Mouse (Mus musculus) left cerebral cortex, postnatal 14 days (tissue): ENCODE measurements around the gene Pth2r. TPM values are rescaled to one million over a fixed set of nuclear protein-coding genes. Genes with fewer than 3 reads are reported as not detected.
A peak's percentile ranks its signal among the peaks of the same experiment; 100 is the strongest.

Source experiments
- DNase-seq, 2 experiments: peaks; one replicate each; pipeline ENCODE4 v3.0.0; 2021 to 2022; ENCODE audit warnings: low spot score in 2 of 2, mixed read lengths in 1 of 2
- intact Hi-C: fragments of 180-260 bp; cut with DNase I; formaldehyde crosslinking; loops from one replicate; pipeline ENCODE4 v1.15.1; 2025
- long read RNA-seq, 2 experiments: library from polyadenylated mRNA; stranded (forward); transcript quantifications; one replicate each; pipeline ENCODE4 v2.0.0; 2021
- total RNA-seq, 2 experiments: library from RNA; stranded (reverse); gene quantifications; 2 replicates each; pipeline ENCODE4 v1.2.3; 2021

Pth2r gene
- 1 to 10 TPM; 3.4 to 3.7 TPM for total RNA-seq
- long read RNA-seq, experiment 1, partial matches to known transcripts = 0 of 4 reads
- long read RNA-seq, experiment 1, other reads (novel, unspliced or antisense) = 1 of 4 reads
- long read RNA-seq, experiment 2, partial matches to known transcripts = 0 of 4 reads
- long read RNA-seq, experiment 2, other reads (novel, unspliced or antisense) = 1 of 4 reads

- DNase-seq = no peak
- intact Hi-C loops = loop anchor here (2.0 kb wide), 1 partner anchor 819 kb away; no protein-coding TSS in a partner anchor
Observed at GRCm38 (mm10) chr1:65281756-65282155, at the start of gene Pth2r. TSS of gene Pth2r (plus strand) at chr1:65282056.

GRCm38 (mm10) chr1:65237712-65238111 lies 44.1 kb upstream of the Pth2r start:
- intact Hi-C loops = no loop called here

DNA sequence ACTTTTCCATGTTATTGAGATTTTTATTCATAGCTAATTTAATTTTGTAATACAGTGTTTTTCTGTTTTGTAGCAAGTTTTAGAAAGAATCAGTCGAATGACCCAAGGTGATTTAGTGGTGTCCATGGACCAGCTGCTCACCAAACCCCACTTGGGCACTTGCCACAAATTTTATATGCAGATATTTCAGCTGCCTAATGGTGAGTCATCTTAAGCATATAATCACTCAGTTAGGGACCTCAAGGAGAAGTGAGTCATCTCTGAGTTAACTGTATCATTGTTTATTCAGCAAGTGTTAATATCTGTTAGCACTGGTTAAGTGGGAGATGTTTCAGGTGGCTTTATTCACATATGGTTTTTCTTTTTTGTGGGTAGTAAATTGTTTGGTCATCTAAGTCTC lies 36.2 kb upstream of the Pth2r start:
- DNase-seq = no peak
- intact Hi-C loops = no loop called here

More at GRCm38 (mm10) chr1:65237712-65238111, 44.1 kb upstream of the Pth2r start:
- no peak for DNase-seq

GRCm38 (mm10) chr1:65280461-65280860 lies 1.4 kb upstream of the Pth2r start:
- DNase-seq = peak in 1 of 2 experiments; percentile 10
- intact Hi-C loops = no loop called here

DNA sequence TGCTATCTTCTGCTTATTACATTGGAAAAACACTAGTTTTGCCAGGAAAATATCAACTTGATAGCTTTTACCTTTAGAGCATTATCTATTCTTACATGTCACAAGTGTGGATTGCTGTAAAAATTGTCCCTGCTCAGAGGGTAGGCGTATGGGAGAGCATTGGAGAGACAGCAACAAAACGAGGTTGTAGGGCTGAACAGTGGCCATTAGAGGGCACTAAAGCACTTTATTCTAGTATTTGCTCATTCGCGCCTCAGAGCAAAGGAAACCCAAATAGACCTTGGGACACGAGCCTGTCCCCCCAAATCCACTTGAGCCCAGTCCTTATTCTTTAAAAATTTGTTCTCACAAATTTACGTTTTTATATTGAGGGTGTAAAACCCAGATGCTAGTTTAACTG lies 910 bp downstream of the Pth2r start:
- intact Hi-C loops = loop anchor here (2.0 kb wide), 1 partner anchor 818 kb away; no protein-coding TSS in a partner anchor

GRCm38 (mm10) chr1:65308476-65308875 lies 26.6 kb downstream of the Pth2r start:
- intact Hi-C loops = no loop called here
- DNase-seq = no peak

More for the DNA sequence above, 910 bp downstream of the Pth2r start:
- peak; percentile 74 to 77 for DNase-seq

- intact Hi-C loops = loop anchor here (10.0 kb wide), 1 partner anchor 343 kb away; no protein-coding TSS in a partner anchor
- DNase-seq = no peak
Observed at GRCm38 (mm10) chr1:65311214-65311933, 29.5 kb downstream of the Pth2r start.

DNA sequence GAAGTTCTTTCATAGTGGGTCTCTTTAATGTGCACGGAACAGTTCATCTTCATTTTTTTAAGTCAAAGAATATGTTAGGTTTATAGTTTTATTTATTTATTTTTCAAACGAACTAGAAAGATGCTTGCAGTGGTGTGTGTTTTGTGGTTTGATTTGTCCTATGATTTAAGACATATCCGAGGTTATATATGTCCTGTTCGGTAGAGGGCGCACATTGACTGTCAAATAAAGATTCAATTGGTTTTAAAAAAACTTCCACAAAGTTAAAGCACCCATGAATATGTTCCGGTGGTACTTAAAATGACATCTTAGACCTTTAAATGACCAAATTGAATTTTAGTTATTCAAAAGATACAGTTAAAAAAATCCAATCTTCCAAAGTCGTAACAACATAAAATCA lies 30.3 kb downstream of the Pth2r start:
- peak; percentile 65 to 80 for DNase-seq
- intact Hi-C loops = loop anchor here (2.0 to 10.0 kb wide), 2 partner anchors 343 to 787 kb away; no protein-coding TSS in a partner anchor

DNA sequence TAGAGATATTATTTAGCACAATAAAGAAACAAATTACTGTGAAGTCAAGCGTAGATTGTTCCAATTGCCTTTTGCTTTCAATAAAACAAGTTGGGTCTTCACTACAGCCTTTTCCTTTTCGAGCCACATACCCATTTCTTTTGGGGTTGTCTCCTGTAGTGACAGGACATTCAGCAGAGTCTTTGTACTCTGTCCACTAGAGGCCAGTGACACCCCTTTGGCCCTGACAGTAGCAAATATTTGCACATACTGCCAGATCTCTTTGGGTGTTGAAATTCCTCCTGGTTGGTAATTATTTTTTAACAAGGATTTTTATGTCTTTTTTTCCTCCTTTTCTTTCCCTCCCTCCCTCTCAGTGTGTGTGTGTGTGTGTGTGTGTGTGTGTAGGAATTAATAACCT lies 31.0 kb downstream of the Pth2r start:
- DNase-seq = no peak
- intact Hi-C loops = loop anchor here (2.0 to 10.0 kb wide), 2 partner anchors 342 to 786 kb away; no protein-coding TSS in a partner anchor

DNA sequence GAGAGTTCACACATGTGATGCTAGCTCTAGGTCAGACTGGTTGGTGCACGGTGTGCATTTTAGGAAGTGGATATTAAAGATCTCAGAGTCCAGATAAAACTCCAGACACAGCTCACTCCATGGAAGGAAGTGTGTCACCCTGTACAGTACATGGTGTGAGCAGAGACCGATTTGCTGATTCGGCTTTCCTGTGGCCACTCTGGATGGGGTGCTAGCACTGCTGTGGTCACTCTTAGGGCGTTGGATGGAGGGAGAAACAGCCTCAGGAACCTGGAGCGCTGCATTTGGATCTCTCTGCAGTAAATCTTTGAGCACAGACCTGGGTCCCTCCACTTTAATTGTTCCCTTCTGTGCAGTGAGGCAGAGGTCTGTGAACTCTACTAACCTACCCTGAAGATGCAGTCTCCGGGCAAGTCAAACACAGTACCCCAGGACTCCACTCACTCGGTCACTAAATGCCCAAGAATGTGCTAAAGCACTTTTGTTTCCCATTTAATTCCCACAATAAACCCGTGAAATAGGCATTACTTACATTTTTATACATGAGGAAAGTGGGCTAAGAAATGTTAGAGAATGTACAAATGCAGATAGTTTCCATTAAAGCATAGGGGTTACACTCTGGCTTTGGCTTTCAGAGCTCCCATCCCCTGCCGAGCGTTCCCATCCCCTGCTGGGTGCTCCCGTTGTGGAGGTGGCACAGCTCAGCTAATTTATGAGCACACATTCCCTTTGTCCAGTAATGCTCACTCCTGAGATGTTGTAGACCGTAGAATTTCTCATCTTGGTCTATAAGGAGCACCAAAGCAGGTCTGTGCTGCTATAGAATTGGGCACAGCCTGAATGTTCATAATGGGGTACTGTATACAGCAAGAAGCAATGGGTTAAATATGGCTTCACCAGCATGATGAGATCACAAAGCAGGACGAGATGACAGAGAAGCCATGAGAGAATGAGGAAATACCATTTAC lies 32.5 kb downstream of the Pth2r start:
- no peak for DNase-seq
- intact Hi-C loops = loop anchor here (10.0 kb wide), 1 partner anchor 340 kb away; no protein-coding TSS in a partner anchor

GRCm38 (mm10) chr1:65315022-65315407 lies 33.2 kb downstream of the Pth2r start:
- intact Hi-C loops = loop anchor here (10.0 kb wide), 1 partner anchor 340 kb away; no protein-coding TSS in a partner anchor
- no peak for DNase-seq

GRCm38 (mm10) chr1:65334026-65334425 lies 52.2 kb downstream of the Pth2r start:
- DNase-seq = peak; percentile 69 to 77
- intact Hi-C loops = loop anchor here (5.0 kb wide), 1 partner anchor 213 kb away; no protein-coding TSS in a partner anchor

DNA sequence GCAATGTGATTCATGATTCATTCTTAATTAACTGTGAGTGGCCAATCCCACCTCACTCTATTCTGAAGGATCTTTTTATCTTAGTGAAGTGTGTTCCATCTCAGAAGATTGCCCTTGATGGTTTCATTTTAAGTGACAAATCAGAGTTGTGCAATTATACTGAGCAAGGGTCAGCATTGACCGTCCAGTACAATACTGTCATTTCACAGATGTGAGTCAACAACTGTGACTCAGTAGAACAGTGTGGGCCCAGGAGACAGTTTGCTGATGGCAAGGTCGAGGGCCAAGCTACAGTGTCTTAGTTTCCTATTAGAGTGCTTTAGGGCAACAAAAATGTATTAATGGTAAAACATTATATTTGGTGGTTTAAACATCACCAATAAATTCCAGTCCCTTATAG lies 55.9 kb downstream of the Pth2r start:
- no peak for DNase-seq
- intact Hi-C loops = no loop called here

DNA sequence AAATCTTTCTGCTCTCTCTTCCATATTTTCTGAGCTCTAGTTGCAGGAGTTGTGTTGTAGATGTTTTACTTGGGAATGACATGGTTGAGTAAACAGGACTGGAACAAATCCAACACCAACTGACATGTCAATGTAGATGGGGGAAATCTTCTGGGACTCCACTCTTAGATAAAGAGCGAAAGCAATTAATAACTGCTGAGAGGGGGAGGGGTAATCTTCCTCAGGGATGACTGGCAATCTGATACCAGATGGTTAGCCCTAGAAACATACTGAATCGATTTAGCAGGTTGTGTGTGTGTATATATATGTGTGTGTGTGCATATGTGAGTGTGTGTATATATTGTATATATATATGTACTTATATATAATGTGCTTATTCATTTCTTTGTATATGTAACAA lies 58.4 kb downstream of the Pth2r start:
- DNase-seq = no peak
- intact Hi-C loops = no loop called here

DNA sequence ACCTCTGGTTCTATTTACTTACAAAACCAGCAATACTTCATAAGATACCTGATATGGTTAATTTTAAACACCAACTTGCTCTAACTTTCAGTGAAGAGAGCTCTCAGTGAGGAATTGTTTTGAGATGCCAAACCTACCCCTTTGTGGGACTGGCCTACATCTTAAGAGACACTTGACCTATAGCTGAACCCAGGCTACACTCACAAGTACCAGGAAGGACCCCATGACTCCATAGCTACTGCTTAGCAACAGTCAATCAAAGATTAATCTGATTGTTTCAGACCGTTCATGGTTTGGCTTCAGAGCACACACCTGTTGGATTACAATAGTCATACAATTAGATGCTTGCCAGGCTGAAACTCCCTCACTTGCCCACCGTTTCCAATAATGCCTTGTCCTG lies 71.1 kb downstream of the Pth2r start:
- DNase-seq = no peak
- intact Hi-C loops = no loop called here

DNA sequence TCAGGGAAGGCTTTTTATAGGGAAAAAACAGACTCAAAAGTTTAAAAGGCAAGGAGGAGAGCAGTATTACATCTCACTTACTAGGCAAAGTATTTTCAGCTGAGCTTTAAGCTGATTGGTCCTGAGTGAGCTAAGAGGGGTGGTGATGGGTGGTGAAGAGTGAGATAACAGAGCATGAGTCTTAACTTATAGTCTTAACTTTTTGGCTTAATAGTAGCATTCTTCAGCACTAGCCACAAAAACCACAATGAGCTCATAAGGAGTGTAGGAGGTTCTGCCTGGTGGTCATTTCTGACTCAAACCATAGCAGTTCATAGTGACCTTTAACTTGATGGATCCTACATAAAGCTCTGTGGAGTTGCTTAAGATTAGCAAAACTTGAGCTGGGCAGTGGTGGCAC lies 72.3 kb downstream of the Pth2r start:
- DNase-seq = no peak
- intact Hi-C loops = no loop called here

GRCm38 (mm10) chr1:65388328-65388727 lies 106.5 kb downstream of the Pth2r start:
- intact Hi-C loops = no loop called here
- peak; percentile 7 to 30 for DNase-seq

DNA sequence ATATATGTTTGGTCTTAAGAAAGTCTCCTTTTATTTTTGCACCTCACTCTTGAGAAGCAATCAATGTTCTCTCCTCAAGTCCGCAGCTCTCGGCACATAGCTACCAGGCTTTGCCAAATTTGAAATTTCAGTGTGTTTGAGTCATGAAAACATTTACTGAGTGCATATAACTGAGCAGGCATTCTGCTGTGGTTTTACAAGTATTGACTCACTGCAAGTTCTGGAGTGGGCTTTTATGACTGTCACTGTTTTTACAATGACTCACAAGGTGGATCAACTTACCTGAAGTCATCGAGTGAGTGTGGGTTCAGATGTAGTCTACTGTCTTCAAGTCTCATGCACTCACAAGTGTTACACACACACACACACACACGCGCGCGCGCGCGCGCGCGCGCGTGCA lies 107.8 kb downstream of the Pth2r start:
- intact Hi-C loops = no loop called here

GRCm38 (mm10) chr1:65407441-65407840 lies 125.6 kb downstream of the Pth2r start:
- intact Hi-C loops = no loop called here
- no peak for DNase-seq

More for the DNA sequence above, 107.8 kb downstream of the Pth2r start:
- DNase-seq = peak in 1 of 2 experiments; percentile 2
